Mouse (Mus musculus): Measurements from ENCODE around the gene Bckdhb. TPM values are rescaled to one million over a fixed set of nuclear protein-coding genes. Genes with fewer than 3 reads are reported as not detected.

Bckdhb gene
- total RNA-seq, 2 experiments from 2014 or later = 44.6 to 52.8 TPM

DNA sequence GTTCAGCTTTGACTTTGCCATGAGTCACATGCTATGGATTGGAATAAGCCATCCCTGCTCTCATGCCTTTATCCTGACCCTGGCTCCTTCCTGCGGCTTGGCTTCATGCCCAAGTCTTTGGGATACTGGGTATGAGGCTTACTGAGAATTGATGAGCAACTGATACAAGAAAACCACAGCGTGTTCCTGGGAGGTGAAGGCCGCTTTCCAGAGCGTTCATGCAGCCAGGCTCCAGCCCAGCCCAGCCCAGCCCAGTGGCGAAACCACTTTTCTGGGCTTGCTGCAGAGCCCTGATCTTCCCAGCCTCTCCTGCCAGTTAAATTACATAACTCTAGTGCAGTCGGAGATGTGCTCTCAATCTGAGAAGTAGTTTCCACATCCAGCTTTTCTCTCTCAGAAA is 169.2 kb downstream of the Bckdhb start:
- peak in 1 of 2 experiments; percentile 31 for DNase-seq
- intact Hi-C loops (cut with DNase I) = no loop called here

GRCm38 (mm10) chr9:84096484-84097015 is 171.6 kb downstream of the Bckdhb start:
- DNase-seq = no peak
- intact Hi-C loops (cut with DNase I) = no loop called here

- intact Hi-C loops (cut with DNase I) = no loop called here
- no peak for DNase-seq
These were observed 178.4 kb downstream of the Bckdhb start for GRCm38 (mm10) chr9:84103344-84103743.

DNA sequence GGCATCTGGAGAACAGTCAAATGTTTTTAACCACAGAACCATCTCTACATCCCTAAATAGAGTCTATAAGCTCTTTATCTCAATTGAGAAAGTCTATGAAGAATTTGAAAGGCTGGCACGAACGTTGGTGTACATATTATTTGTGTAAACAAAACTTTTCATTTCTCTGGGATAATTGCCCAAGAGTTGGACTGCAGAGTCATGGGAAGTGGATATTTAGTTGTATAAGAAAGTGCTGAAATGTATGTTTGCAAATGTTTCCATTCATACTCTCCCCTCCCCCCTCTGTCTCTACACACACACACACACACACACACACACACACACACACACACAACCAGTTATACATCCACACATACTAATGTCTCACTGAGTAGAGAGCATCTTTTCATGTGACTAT is 181.5 kb downstream of the Bckdhb start:
- intact Hi-C loops (cut with DNase I) = no loop called here
- DNase-seq = no peak

- no peak for DNase-seq
- intact Hi-C loops (cut with DNase I) = no loop called here
These were observed 182.3 kb downstream of the Bckdhb start for GRCm38 (mm10) chr9:84107045-84107813.

DNA sequence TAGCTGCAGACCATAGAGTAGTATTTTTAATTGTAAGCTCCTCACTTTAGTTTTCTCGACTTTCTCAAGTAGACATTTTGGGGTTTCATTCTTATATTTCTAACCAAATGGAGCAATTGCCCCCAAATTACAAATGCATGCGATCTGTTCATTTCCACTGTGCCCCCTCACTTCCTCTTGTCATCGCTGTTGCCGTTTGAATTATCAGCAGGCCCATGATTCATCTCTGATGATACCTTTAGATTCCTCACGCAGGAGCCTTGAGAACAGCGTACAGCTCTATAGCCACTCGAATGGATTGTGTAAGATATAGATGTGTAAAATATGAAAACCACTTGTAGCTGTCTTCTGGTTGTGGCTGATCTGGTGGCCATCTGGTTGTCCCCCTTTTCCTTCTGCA is 183.6 kb downstream of the Bckdhb start:
- DNase-seq = no peak
- intact Hi-C loops (cut with DNase I) = no loop called here

GRCm38 (mm10) chr9:84109777-84110478 is 185.0 kb downstream of the Bckdhb start:
- no peak for DNase-seq
- intact Hi-C loops (cut with DNase I) = no loop called here

GRCm38 (mm10) chr9:84110616-84111015 is 185.7 kb downstream of the Bckdhb start:
- intact Hi-C loops (cut with DNase I) = no loop called here
- DNase-seq = no peak

GRCm38 (mm10) chr9:84112319-84112718 is 187.4 kb downstream of the Bckdhb start:
- intact Hi-C loops (cut with DNase I) = no loop called here
- DNase-seq = no peak

- intact Hi-C loops (cut with DNase I) = no loop called here
- DNase-seq = no peak
These were observed 188.1 kb downstream of the Bckdhb start for GRCm38 (mm10) chr9:84112842-84113568.

- no peak for DNase-seq
- intact Hi-C loops (cut with DNase I) = no loop called here
These were observed 189.3 kb downstream of the Bckdhb start for GRCm38 (mm10) chr9:84114254-84114653.

- intact Hi-C loops (cut with DNase I) = no loop called here
- no peak for DNase-seq
These were observed 192.4 kb downstream of the Bckdhb start for GRCm38 (mm10) chr9:84117337-84117736.

DNA sequence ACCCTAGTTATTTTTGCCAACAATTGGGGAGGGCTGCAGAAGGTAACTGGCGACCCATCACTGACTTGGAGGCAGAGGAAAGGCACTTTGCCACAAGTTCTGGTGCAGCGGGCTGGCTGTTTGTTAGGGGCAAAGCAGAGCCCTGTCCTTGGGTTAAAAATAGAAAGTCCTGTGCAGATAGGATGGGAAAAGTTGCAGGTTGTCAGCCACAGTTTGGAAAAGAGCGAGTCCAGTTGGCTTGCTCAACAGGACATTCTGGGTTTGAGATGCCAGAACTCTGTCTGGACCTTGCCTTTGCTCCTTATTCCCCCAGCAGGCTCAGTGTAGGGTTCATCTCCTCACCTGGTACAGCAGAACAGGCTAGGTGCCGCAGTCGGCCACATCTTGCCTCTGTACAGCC is 200.1 kb downstream of the Bckdhb start:
- intact Hi-C loops (cut with DNase I) = no loop called here
- peak in 1 of 2 experiments; percentile 23 for DNase-seq

GRCm38 (mm10) chr9:84130338-84130737 is 205.4 kb downstream of the Bckdhb start:
- DNase-seq = no peak
- intact Hi-C loops (cut with DNase I) = no loop called here

- intact Hi-C loops (cut with DNase I) = no loop called here
- DNase-seq = no peak
These were observed 210.1 kb downstream of the Bckdhb start for GRCm38 (mm10) chr9:84135062-84135461.

GRCm38 (mm10) chr9:84137192-84137591 is 212.2 kb downstream of the Bckdhb start:
- intact Hi-C loops (cut with DNase I) = no loop called here
- DNase-seq = no peak

GRCm38 (mm10) chr9:84148124-84148523 is 223.2 kb downstream of the Bckdhb start:
- DNase-seq = no peak
- intact Hi-C loops (cut with DNase I) = no loop called here
